Mouse (Mus musculus) R1 (cell line): ENCODE measurements around the gene Lgi2.
A peak's percentile ranks its signal among the peaks of the same experiment; 100 is the strongest.

Source experiments
- DNase-seq: peaks from one replicate; pipeline ENCODE4 v3.0.0-alpha.2; 2018; ENCODE audit warnings: low read depth, low spot score

Gene Lgi2

DNA sequence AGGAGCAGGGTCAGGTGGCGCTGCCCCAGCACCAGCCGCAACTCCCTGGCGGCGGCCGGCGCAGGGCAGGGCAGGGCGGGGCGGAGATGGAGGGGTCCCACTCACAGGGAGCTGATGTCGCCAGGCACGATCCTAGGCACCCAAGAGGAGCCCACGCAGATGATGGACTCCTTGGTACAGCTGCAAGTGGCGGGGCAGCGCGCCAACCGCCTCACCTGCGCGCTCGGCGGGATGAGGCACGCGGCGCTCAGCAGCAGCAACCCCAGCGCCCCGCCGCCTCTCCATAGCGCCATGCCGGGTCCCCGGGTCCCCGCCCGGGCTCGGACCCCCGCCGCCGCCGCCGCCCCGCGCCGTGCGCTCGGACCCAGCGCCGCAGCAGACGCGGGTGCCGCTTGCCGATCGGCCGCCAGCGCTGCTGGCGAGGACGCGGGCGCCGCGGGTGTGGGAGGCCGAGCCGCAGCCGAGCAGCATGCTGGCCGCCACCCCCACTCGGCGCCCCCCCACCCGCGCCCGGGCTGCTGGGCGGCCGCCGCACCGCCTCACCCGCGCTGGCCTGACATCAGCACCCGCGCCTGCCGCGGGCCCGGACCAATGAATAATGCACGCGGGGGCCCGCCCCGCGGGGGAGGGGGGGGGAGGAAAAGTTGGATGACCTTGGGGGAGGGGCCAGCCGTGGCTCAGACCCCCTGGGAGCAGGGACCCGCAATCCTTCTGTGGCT, at the start of gene Lgi2:
Gene Lgi2 (minus strand): TSS at position 650 of the 719 bp plus-strand sequence.
- peak; percentile 41 for DNase-seq

DNA sequence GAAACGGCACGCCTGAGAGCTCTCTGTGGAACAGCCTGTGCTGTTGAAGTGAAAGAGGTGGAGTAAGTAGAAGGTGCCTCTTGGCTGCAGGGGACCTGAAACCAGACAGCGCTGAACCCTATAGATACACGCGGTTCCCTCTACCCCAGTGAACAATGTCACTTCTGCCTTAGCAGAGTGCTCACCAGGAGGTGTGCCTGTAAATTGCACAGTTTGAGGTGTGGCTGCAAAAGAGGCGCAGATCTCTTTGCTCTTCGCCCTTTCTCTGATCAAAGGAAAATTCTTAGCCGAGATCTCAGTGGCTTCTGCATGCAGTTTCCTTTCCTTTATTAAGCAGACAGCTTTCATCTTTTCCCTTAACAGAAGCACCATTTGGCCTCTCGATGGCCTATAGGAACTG, 49.2 kb upstream of the Lgi2 start:
- no peak for DNase-seq

DNA sequence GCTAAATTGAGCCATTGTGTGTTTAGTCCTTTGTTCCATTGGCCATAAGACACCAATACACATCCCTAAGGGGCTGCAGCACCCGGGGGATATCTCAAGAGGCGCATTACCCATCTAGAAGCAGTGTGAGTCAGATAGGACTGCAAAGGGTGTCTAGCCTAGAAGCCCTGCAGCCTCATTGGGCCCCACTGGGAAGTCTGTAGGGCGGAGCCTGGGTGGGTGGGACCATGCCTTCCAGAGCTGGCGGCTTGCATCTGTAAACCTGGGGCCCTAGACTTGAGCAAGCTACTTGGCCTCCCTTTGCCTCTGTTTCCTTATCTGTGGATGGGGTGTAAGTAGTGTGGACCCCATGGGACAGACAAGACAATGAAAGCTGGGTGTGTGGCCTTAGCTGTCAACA, 48.4 kb upstream of the Lgi2 start:
- peak; percentile 39 for DNase-seq

DNA sequence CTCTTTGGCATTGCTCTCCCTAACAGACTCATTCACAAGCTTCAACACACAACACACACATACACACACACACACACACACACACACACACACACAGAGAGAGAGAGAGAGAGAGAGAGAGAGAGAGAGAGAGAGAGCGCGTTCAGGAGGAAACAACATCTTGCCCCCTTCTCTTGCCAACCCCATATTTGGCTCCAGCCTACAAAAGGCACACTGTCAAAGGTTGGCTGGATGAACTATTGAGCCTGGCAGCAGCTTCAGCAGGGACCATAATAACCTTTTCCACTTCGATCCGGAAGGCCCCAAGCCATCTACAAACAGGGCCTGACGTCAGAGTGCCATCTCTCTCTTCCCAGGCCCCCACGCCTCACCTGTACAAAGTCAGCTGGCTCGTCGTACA, 46.5 kb upstream of the Lgi2 start:
- DNase-seq, result no peak

DNA sequence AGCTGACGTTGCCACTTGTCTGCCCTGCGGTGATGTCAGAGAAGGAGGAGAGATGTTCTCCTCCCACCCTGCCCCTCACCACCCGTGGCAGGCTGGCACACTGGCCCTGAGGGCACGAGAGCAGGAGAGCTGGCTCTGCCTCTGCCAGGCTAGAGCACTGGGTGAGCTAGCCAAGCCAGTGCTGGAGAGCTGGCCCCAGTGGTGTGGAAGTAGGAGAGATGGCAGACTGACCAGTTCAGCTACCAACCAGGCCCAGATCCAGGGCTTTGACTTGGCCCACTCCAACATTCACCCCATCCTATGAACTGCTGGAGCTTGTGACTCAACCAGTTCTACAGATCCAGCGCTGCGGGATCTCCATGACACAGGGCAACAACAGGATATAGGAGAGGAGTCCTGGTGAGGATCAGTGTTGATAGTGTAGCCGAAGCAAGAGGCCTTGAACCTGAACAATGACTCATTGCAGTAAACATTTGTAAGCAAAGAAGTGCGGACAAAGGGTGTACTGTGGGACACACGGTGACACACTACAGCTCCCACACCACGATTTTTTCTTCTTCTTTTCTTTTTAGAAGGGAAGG, 45.1 kb upstream of the Lgi2 start:
- no peak for DNase-seq

DNA sequence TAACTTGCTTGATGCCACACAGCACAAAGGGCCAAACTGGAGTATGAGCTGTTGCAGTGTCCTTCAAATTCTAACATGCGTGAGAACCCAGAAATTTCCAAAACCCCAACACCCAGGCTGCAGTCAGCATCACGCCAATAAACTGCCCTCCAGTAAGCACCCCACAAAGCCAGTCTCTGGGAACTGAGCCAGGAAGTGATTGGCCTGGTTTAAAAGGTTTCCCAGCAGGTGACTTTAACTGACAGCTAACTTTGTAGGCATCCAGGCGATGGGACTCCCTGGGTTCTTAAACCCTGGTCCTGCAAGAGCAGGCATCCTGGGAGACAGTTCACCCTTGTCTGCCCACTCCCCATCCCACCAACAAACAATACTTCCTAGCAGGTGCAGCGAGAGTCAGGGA, 44.0 kb upstream of the Lgi2 start:
- DNase-seq, result no peak

DNA sequence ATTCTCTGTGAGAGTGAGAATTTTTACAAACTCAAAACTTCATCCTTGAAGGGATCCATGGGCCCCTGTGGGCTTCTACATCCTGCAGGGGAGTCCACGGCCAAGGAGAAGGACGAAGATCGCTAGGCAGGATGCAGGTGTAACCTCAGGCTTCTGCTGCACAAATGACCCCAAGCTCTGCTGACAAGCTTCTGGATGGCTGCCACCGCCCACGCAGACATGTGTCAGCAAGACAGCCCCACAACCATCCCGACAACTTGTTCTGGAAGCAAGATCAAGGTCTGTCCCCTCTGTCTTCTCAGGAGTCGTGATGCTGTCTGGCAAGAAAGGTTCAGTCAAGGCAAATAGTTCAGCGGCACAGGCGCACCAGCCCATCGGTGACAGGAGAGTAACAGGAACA, 43.4 kb upstream of the Lgi2 start:
- no peak for DNase-seq

DNA sequence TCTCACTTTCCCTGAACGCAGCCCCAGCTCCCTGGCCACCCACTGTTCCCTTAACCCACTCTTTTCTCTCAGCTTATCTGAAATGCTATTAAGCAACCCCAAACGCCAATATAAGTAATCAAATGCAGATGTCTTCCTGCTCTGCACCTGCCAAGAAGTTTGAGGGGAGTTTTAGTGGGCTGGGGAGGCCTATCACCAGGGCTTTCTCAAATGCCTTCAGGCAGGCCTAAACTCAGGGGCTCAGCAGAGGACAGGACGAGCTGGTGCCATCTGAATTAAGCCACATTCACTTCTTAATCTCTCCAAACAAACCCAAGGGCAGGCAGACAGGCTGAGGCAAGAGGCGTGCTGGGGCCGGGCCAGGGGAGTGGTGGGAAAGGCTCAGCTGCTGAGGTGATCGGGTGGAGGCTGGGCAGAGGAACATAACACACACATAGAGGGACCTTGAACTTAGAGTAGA, 38.4 kb upstream of the Lgi2 start:
- DNase-seq, result no peak

DNA sequence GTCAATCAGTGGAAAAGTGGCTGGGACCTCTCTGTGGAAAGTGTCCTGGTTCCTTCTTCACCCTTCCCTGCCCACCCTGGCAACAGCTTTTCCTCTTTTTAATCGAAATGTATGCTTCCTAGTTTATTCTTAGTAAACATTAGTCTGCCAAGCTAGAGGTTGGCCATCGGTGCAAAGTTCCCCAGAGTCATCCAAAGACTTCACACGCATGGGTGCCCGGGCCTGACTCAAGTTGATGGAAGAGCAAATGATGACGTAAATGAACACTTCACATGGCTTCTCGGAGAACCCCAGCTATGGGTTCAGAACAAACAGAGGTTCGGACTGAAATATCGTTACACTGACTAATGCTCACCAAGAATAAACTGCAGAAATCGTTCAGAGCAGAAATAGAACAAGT, 24.4 kb upstream of the Lgi2 start:
- DNase-seq, result no peak

DNA sequence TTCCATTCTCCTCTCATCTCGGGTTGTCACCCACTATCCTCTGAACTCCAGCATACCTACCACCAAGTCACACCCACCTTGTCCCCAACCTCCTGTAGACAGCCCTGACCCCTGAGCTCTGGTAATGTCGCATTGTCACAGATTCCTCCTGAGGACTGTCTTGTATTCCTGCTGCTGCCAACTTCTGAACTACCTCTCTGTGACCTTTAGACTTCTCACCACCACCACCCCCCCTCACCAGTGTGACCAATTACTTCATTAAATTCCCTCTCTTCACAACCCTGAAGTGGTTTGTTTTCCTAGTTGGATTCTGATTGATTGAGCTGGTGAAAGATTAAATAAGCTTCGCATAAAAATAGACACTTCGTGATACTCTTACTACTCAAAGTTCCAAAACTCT, 22.4 kb upstream of the Lgi2 start:
- no peak for DNase-seq

DNA sequence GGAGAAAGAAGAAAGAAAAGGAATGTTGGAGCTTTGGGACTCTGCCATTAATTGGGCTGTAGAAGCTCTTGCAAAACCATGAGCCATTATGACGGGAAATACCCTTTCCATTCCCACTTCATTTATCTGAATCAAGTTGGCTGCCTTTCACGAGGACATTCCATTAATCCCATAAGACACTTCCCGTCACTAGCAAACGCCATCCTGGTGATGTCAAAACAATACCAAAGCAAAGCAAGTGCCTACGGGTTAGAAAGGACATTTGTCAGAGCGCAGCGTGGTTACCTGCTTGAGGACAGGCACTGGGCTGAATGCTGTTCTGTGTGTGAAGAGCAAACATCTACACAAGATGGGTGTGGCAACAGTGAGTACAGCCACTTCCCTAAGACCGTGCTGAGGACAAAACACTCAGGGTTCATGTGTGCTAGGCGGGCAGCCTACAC, 21.1 kb upstream of the Lgi2 start:
- no peak for DNase-seq

DNA sequence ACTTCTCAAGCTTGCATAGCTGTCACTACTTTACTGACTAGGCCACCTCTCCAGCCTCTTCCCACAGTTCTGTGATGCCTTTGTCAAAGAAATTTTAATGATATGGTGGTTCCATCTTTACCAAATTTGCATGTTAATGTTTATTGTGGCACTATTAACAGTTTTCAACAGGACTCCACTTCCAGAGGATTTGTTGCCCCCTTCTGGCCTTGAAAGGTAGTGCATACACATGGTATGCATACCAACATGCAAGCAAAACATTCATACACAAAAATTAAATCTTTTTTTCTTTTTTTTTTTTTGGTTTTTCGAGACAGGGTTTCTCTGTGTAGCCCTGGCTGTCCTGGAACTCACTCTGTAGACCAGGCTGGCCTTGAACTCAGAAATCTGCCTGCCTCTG, 6.3 kb upstream of the Lgi2 start:
- DNase-seq, result peak; percentile 55

DNA sequence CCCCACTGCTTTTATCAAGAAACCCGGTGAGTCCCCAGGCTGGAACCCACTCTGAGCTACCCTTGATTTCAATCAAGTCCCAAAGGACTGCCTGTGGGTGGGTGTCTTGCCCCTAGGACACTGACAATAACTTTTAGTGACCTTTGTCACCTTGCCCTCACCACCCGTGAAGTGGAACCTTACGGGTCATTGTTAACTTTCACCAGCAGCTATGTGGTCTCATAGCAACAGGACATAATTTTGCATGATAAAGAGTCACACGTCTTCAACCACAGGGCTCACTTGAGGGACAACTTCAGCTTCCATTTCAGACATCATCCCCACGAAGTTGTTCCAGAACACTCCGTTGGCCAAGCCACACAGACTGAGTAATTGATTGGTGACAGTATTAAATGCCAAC, 4.5 kb upstream of the Lgi2 start:
- peak; percentile 69 for DNase-seq

DNA sequence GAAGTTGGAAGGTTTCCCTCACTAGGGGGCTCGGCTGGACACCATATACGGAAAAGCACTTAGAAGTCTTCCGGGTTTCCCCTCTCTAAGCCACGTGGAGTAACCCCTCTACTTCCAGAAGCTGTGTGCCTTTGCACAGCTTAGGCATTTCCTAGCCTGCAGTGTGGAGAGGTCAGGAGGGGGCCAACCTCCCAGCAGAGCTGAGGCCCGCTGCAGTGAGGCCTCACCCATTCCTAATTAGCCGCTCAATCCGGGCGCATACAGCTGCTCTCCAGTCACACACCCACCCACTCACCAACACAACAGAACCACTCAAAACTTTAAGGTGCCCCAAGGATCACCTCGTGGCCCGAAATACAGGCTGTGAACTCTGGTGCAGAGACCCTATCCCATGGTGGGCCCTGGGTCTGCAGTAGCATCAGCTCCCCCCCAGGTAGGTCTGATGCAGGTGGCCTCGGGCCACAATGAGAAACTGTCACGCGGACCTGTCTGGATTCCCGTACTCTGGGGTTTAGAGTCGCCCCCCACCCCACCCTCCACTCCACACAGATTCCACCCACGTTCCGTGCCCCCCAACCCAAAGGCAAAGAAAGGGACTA, 949 bp downstream of the Lgi2 start:
- DNase-seq, result peak; percentile 41

DNA sequence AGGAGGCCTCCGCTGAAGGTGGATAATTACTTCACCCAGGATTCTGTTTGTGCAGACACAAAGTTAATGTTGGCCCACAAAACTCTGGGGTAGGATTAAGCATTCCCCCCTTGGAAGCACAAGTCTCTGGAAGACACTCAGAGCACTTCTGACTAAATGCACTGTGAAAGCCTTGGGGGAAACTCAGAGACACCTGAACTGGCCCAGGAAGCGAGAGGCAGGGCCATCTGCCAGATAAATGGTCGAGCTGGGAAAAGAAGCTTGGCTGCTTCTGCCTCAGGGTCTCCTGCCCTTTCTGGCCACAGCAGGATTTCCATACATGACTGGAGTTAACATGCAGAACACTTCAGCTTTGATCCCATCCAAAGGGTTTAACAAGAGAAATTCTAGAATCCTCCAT, 1.9 kb downstream of the Lgi2 start:
- no peak for DNase-seq

DNA sequence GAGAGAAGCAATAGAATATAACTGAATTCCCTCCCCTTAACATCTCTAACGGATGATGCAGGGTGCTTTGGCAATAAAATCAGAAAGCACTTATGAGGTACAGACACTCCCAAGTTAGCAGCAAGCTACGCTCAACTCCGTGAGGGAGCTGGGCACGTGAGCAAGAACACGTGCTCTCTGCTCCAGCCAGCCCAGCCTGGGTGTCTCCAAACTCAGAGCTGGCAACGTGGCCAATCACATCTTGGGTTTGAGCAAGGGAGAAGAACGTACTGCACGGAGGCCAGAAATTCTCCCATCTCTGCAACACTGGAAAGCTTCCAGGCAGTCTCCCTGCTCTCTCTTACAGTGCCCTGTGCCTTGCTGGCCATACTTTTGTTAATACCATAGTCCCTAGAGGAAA, 6.0 kb downstream of the Lgi2 start:
- no peak for DNase-seq

DNA sequence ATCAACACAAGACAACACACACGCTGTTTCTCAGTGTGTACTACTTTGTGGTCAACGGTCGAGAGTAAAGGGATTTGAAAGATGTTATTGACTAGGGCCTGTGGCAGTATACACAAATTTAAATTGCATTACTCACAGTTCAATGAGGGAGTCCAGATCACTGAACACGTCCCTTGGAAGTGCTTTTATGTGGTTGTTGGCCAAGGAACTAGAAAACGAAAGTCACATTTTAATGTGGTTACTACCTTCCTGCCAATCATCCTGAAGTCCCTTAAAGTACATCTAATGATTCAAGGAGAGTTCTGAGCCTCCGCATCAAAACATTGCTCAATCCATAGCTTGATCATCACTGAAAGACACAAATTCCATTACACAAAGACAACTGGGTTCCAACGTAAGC, 10.7 kb downstream of the Lgi2 start:
- no peak for DNase-seq

DNA sequence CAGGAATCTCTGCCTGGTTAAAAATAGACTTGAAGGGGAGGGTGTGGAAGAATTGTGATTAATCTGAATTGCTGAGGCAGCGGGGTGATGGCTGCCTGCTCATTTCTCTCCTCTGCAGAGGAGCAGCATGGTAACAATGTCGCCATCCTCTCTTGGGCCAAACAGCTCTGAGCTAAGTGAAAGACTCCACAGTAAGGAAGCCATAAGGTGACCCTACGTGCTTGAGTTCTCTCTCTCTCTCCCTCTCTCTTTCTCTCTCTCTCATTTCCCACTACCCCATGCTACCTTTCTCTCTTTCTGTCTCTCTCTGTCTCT, 15.0 kb downstream of the Lgi2 start:
- DNase-seq, result no peak

DNA sequence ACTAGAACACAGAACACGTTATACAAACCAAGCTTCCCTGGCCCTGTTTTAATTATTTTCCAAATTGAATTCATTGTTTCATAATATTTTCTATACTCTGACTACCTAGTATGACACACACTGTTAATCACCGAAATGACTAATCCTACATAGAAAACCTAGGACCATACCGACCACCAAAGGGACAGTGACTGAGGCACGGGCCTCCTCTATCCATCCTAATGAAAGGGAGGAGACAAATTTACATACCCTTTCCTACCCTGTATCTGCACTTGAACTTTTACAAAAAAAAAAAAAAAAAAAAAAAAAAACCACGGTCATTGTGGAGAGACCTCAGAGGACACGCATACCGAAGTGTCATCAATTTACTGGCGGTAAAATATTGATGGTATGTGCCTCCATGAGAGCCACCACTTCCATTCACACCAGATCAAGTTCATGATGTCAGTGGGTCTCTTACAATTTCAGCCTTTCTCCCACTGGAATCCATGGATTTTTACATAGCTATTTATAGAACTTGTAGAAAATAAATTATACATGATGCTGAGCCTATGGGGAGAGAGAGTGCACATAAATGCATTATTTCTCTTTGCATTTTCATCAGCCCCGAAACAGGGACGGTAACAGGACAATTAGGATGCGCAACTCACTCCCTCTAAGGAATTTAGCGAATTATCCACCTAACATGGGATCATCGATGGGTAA, 15.5 kb downstream of the Lgi2 start:
- DNase-seq, result no peak

DNA sequence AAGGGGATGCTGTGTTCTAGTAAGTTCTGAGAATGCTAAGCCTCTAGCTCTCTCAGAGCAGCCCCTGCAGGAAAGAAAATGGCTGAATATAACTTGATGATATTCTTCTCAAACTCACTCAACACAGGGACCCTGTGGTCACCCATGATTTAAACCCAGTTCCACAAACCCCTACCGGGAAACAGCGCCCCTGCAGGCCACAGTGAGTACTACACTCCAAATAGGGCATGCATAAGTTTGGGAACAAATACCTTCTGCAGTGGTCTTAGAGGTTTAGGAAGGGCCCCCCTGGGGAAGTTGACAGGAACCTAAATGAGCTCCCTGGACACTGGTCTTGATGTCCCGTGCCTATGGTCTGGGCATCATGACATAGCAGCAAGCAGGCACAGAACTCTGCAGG, 19.3 kb downstream of the Lgi2 start:
- DNase-seq, result peak; percentile 54

DNA sequence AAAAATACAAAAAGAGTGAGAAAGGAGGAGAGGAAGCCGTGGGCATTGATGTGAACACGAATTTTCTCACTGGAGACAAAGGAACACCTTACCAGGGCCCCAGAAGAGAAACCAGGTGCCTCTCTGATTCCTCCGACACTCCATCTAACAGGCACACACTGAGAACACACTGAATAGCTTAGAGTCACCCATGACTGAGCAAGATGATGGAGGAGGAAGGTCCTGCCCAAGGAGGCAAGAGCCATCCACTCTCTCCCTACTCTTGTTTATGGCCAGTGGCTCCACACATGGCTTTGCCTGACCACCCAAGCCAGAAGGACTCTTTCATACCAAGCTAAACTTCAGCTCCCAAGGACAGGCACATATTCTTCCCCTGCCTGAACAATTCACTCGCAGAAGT, 22.5 kb downstream of the Lgi2 start:
- no peak for DNase-seq

DNA sequence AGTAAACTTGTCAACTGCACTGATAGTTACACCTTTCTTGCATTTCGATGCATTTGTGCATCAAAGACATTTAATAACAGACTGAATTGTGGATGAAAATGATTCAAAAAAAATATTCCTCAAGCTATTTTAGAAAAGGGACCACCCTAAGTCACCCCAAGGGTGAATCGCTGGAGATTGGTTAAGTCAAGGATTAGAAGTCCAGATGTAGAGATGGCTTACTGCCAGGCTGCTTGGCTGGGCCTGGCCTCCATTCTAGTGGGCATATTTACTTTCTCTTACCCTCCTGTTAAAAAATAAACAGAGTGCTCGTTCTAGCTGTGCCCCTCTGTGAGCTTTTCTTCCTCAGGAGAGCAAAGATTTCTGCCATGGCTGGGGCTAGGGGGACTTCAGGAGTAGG, 26.1 kb downstream of the Lgi2 start:
- no peak for DNase-seq

DNA sequence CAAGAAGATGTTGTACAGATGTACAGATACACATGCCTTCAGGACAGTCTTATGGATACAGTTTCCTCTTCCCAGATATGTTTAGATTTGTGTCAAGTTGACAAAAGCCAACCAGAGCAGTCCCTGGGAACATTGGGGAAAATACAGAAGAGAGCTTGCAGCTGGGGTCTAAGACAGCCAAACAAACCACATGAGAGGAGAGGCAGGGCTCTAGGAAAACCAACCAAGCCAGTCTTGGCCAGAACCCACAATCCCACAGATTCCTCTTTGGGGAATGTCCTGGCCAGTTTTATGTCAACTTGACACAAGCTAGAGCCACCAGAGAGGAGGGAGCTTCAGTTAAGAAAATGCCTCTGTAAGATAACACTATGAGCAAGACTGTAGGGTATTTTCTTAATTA, 26.8 kb downstream of the Lgi2 start:
- no peak for DNase-seq
